Mouse (Mus musculus) embryonic fibroblast, embryonic 13.5 days (primary cell): ENCODE measurements around the gene Mov10.

ENCODE experiments used
- CTCF ChIP-seq: IDR thresholded peaks from 2 replicates; pipeline ENCODE4 v1.5.1; 2011; ENCODE audit warnings: mild to moderate bottlenecking, control low read depth, low read length, moderate library complexity, borderline replicate concordance; ENCODE audit not compliant: insufficient read depth
- POLR2A ChIP-seq: IDR thresholded peaks from 2 replicates; pipeline ENCODE4 v1.6.1; 2011; ENCODE audit warnings: low read depth, mild to moderate bottlenecking, control low read depth, low read length, moderate library complexity

DNA sequence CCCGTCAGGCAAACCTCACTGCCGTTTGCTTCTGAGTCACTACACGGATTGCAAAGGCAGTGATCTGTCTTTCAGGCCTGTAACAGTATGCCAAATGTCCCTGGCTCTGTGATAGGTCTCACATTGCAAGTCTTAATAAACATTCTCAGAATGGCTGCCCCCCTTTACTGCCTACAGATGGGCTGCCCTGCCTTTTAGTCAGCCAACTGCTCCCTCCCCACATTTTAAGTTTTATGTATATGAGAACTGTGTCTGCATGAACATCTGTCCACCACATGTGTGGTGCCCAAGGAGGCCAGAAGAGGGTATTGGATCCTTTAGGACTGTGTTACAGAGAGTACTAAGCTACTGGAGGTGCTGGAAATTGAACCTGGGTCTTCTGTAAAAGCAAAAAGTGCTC is 47.4 kb downstream of the Mov10 start:
- TF ChIP-seq CTCF (no peak), POLR2A (no peak)
